Mouse (Mus musculus) kidney, adult 2 months (tissue): ENCODE measurements around the gene Astn2.

Source experiments
- CTCF ChIP-seq: fragments of 200-500 bp; conservative IDR thresholded peaks from 2 replicates; pipeline ENCODE4 v1.5.1; 2011; ENCODE audit warnings: low read depth, mild to moderate bottlenecking, control low read depth, low read length, moderate library complexity, mixed read lengths; ENCODE audit not compliant: insufficient read depth, insufficient read length
- POLR2A ChIP-seq: fragments of 200-500 bp; IDR thresholded peaks from one replicate; pipeline ENCODE4 v1.6.1; 2011; ENCODE audit warnings: low read depth, low read length, control low read depth

GRCm38 (mm10) chr4:66254695-66255492 lies 149.5 kb downstream of the Astn2 start:
- TF ChIP-seq CTCF (no peak), POLR2A (no peak)
